In genomic region chr9:31463692-31464474, GRCm38 (mm10) we compare ENCODE assay signal across 9 mouse cellular contexts. TPM values are rescaled to one million over a fixed set of nuclear protein-coding genes. Genes with fewer than 3 reads are reported as not detected.
DNase-seq lines count a peak whose midpoint lies in the region; ATAC-seq and TF ChIP-seq lines count a peak whose summit lies in the region.
"Had no signal": no experiment of that assay in that cellular context is flagged by ENCODE, and none has a peak within 500 bp of the region (broad histone marks: within the 10 kb centered on the region; RNA-seq: fewer than 3 reads in every experiment).

Gene Tmem45b, minus strand, starts transcription at chr9:31464462.

- DNase-seq in lung, embryonic 14.5 days = no peak
- DNase-seq in lung, adult 18-20 months = no peak
- DNase-seq in forebrain, embryonic 11.5 days (ENCODE audit: low spot score) = no peak
- no peak for DNase-seq in gastrocnemius, postnatal 25 days
- DNase-seq in right cerebral cortex, postnatal 36 days (ENCODE audit: low spot score in 2 of 2) = no peak
- DNase-seq in frontal cortex, postnatal 36 days (ENCODE audit: low spot score in 2 of 2) = no peak

- 4% methylated on average over 33 of the region's 33 CpGs for WGBS in lung, embryonic 14.5 days
- WGBS in forebrain, embryonic 11.5 days = 8% methylated on average over 33 of the region's 33 CpGs
- 4% methylated on average over 33 of the region's 33 CpGs for WGBS in kidney, embryonic 16.5 days
- 8% methylated on average over 33 of the region's 33 CpGs for WGBS in neural tube, embryonic 14.5 days

- no peaks in the 10 kb centered on the region for H3K4me1 ChIP-seq in lung, embryonic 14.5 days (ENCODE audit: insufficient read depth)
- H3K4me1 ChIP-seq in forebrain, embryonic 11.5 days (replicated peaks; ENCODE audit: control insufficient read depth, insufficient read depth, low read length) = 0 out of 2 replicates have a peak, but pooled peaks cover 3% of the 10 kb centered on the region
- H3K4me1 ChIP-seq in kidney, embryonic 16.5 days (ENCODE audit: insufficient read depth, low read length) = peaks cover 4% of the 10 kb centered on the region
- no peaks in the 10 kb centered on the region for H3K4me1 ChIP-seq in neural tube, embryonic 14.5 days (ENCODE audit: control insufficient read depth, insufficient read depth, low read length)

- no peak for ATAC-seq in lung, embryonic 14.5 days (ENCODE audit: insufficient read depth)
- ATAC-seq in forebrain, embryonic 11.5 days (replicated peaks; ENCODE audit: low FRiP score) = no peak
- ATAC-seq in kidney, embryonic 16.5 days (ENCODE audit: low FRiP score, low TSS enrichment) = peak; percentile 67
- ATAC-seq in neural tube, embryonic 14.5 days (ENCODE audit: low read depth) = no peak

- no peaks in the 10 kb centered on the region for H3K9me3 ChIP-seq in lung, embryonic 14.5 days (ENCODE audit: low read depth, low read length)
- no peaks in the 10 kb centered on the region for H3K9me3 ChIP-seq in forebrain, embryonic 11.5 days (ENCODE audit: control insufficient read depth, low read length)
- H3K9me3 ChIP-seq in kidney, embryonic 16.5 days (ENCODE audit: low read length) = no peaks in the 10 kb centered on the region
- H3K9me3 ChIP-seq in neural tube, embryonic 14.5 days (ENCODE audit: control insufficient read depth, low read length) = no peaks in the 10 kb centered on the region

- H3K36me3 ChIP-seq in lung, embryonic 14.5 days (ENCODE audit: insufficient read depth) = no peaks in the 10 kb centered on the region
- H3K36me3 ChIP-seq in forebrain, embryonic 11.5 days (ENCODE audit: control insufficient read depth, insufficient read depth, low read length) = no peaks in the 10 kb centered on the region
- H3K36me3 ChIP-seq in kidney, embryonic 16.5 days (ENCODE audit: insufficient read depth, low read length) = no peaks in the 10 kb centered on the region
- H3K36me3 ChIP-seq in neural tube, embryonic 14.5 days (ENCODE audit: control insufficient read depth, insufficient read depth, low read length) = no peaks in the 10 kb centered on the region

- peaks cover 26% of the 10 kb centered on the region for H3K27me3 ChIP-seq in lung, embryonic 14.5 days (ENCODE audit: insufficient read depth, low read length)
- peaks cover 10% of the 10 kb centered on the region; the same call in 1 of the 2 replicates for H3K27me3 ChIP-seq in forebrain, embryonic 11.5 days (ENCODE audit: control insufficient read depth, insufficient read depth, low read length)
- peaks cover 28% of the 10 kb centered on the region for H3K27me3 ChIP-seq in kidney, embryonic 16.5 days (ENCODE audit: insufficient read depth, low read length)
- H3K27me3 ChIP-seq in neural tube, embryonic 14.5 days (ENCODE audit: control insufficient read depth, insufficient read depth, low read length) = peaks cover 13% of the 10 kb centered on the region; the same call in 1 of the 2 replicates

- H3K27ac ChIP-seq in lung, embryonic 14.5 days (ENCODE audit: low read depth) = no peak within 1 kb of the TSS
- H3K27ac ChIP-seq in forebrain, embryonic 11.5 days (ENCODE audit: low read depth, low read length) = no peak within 1 kb of the TSS
- no peak within 1 kb of the TSS for H3K27ac ChIP-seq in kidney, embryonic 16.5 days (ENCODE audit: low read length)
- no peak within 1 kb of the TSS for H3K27ac ChIP-seq in neural tube, embryonic 14.5 days (ENCODE audit: low read depth, low read length)

- peak within 1 kb of the TSS; percentile 51 for H3K4me2 ChIP-seq in lung, embryonic 14.5 days
- peak within 1 kb of the TSS; percentile 5 for H3K4me2 ChIP-seq in forebrain, embryonic 11.5 days (ENCODE audit: low read depth, low read length, severe bottlenecking)
- H3K4me2 ChIP-seq in kidney, embryonic 16.5 days (replicated peaks; ENCODE audit: low read depth, low read length) = peak within 1 kb of the TSS; percentile 58
- H3K4me2 ChIP-seq in neural tube, embryonic 14.5 days (ENCODE audit: low read depth, low read length) = peak within 1 kb of the TSS; percentile 33

- TF ChIP-seq CTCF in lung, embryonic 14.5 days (IDR thresholded peaks at IDR 0.05; ENCODE audit: low read depth) = no peak

- H3K9ac ChIP-seq in lung, embryonic 14.5 days = no peak within 1 kb of the TSS
- no peak within 1 kb of the TSS for H3K9ac ChIP-seq in forebrain, embryonic 11.5 days (ENCODE audit: low read length)
- H3K9ac ChIP-seq in kidney, embryonic 16.5 days (replicated peaks; ENCODE audit: low read length) = peak within 1 kb of the TSS; percentile 61
- no peak within 1 kb of the TSS for H3K9ac ChIP-seq in neural tube, embryonic 14.5 days (replicated peaks; ENCODE audit: low read depth, low read length)

- H3K4me3 ChIP-seq in lung, embryonic 14.5 days (ENCODE audit: low read depth, low read length) = peak within 1 kb of the TSS; percentile 21
- H3K4me3 ChIP-seq in forebrain, embryonic 11.5 days (ENCODE audit: low read depth, low read length) = no peak within 1 kb of the TSS
- H3K4me3 ChIP-seq in kidney, embryonic 16.5 days (ENCODE audit: low read length) = peak within 1 kb of the TSS; percentile 42
- no peak within 1 kb of the TSS; the same call in 1 of the 2 replicates for H3K4me3 ChIP-seq in neural tube, embryonic 14.5 days (ENCODE audit: low read depth, low read length)

RNA-seq across cellular contexts. Expression of gene Tmem45b, which starts in this region (rescaled TPM):
- 0.25 TPM in 1 of 2 replicates, not detected in the other for polyA plus RNA-seq in lung, embryonic 14.5 days (2014; fragmentation: Nextera tagmentation; extraction: Ambion mirVana)
- not detected in 2 replicates for polyA plus RNA-seq in forebrain, embryonic 11.5 days (2014; fragmentation: Nextera tagmentation; extraction: Ambion mirVana)
- polyA plus RNA-seq in kidney, embryonic 16.5 days (2015; fragmentation: Nextera tagmentation; extraction: Ambion mirVana) = 27.6 and 31.8 TPM in 2 replicates
- polyA plus RNA-seq in neural tube, embryonic 14.5 days (2014; fragmentation: Nextera tagmentation; extraction: Ambion mirVana) = 0.25 TPM in 1 of 2 replicates, not detected in the other
- 1 to 10 TPM in 1 of 2 experiments, not detected in 1; 5.5 TPM for total RNA-seq in gastrocnemius, postnatal 25 days (2021)
- total RNA-seq: layer of hippocampus, adult 18-20 months had no signal

Comparison
In these comparisons a context has a peak if more than half of its experiments do, and no peak if none do; other contexts are left out.
1. RNA of gene Tmem45b (polyA plus RNA-seq): 27.6 to 31.8 TPM in kidney, embryonic 16.5 days; 0.25 TPM in neural tube, embryonic 14.5 days, 0.25 TPM in lung, embryonic 14.5 days and not detected in forebrain, embryonic 11.5 days; every median in the first group is over 10 times any median in the second.
2. H3K4me2 ChIP-seq: peak in every context shown above with its lines; median percentile 58 in kidney, embryonic 16.5 days; 51 in lung, embryonic 14.5 days; 33 in neural tube, embryonic 14.5 days; 5 in forebrain, embryonic 11.5 days.
3. H3K4me3 ChIP-seq: peak in lung, embryonic 14.5 days (single experiment) and kidney, embryonic 16.5 days (single experiment); none in forebrain, embryonic 11.5 days (single experiment) and neural tube, embryonic 14.5 days (single experiment).